Mouse (Mus musculus): ENCODE measurements around the gene Mrpl20. TPM values are rescaled to one million over a fixed set of nuclear protein-coding genes. Genes with fewer than 3 reads are reported as not detected.

The Mrpl20 gene
- 16.8 and 21.1 TPM in 2 replicates for polyA plus RNA-seq (2012)

DNA sequence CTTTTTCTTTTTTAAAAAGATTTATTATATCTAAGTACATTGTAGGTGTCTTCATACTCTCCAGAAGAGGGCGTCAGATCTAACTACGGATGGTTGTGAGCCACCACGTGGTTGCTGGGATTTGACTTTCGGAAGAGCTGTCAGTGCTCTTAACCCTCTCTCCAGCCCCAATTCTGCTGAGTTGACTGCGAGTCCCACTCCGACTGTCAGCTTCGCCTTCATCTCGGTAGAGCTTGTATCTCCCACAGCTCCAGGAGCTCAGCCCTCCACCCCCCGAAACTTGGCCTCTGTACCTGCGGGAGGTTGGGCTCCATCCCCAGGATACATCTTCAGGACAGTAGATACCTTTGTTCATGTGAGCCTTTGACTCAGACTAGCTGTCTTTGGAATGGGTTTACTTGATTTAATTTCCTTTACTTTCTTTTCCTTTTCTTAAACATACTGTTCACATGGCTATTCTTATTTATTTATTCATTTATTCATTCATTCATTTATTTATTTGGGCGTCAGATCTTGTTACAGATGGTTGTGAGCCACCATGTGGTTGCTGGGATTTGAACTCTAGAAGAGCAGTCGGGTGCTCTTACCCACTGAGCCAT lies at the start of gene Mrpl20:
Gene Mrpl20, plus strand, starts transcription at position 138 of the 599 bp plus-strand sequence.

DNA sequence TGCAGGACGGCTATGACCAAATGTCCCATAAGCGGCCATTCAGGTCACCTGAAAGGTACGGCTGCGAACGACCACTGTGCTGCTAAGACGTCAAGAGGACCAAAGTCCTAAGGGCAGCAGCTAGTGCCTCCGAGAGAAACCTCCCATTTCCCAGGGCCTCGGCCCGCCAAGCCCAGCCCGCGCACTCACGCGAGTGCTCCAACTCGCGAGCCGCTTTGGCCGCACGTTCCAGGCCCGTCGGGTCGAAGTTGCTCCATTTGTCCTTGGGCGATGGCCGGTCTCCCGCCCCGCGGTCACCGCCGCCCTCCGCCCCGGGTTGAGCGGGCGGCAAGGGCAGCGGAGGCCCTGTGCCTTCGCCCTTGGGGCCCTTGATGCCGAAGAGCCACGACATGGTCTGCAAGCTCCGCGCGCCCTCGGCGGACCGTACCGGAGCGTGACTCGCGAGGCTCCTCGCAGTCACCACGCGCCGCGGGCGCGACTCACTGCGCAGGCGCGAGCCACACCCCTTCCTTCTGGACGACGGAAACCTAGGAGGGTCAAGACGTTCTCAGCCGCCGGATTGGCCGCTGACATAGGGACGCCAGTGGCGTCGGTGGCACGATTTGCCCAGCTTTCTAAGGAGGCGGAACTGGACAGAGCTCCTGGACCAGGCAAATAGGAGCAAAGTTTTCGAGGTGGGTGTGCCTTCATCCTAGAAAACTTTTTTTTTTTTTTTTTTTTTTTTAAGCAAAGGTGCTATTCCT lies 41.9 kb upstream of the Mrpl20 start, which contains the start of gene Atad3a:
Gene Atad3a, minus strand, starts transcription at position 481 of the 743 bp plus-strand sequence.

DNA sequence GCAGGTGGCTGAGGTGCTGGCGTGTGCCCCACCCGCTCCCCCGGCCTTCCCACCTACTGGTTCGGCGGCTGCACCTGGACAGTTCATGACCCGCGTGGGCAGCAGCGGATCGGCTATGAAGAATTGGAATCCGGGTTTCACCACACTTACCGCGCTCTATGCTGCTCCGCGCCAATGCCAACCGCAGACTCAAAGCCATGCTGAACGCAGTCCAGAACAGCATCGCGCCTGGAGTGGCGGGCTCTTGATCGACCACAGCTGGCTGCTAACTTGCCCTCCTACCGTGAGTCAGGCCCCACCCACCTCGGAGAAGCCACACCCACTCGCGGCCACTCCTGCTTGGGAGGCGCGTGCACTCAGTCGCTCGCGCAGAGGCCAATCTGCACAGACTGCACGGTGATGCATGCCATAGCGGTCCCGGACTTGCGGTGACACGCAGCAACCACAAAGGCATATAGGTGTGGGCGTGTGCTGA lies 28.4 kb upstream of the Mrpl20 start, which contains the start of gene Vwa1:
Gene Vwa1, minus strand, starts transcription at position 419 of the 475 bp plus-strand sequence.

DNA sequence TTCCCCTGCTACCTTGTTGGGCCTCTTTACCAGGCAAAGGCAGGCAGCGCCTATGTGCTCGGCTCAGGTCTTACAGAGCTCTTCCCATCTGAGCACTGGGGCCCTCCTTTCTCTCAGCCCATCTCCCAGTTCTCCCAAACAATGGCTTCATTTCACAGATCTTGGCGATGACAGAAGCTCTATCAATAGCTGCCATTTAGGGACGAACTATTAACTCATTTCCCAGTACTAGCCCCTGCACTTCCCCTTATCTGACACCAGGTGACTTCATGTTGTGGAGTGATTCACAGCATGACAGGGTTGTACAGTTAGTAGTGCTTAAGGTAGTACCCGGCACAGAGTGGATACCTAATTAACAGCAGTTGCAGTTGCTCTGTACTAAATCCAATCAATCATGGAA lies 16.9 kb upstream of the Mrpl20 start, which contains the start of gene Tmem88b:
Gene Tmem88b, minus strand, starts transcription at position 56 of the 400 bp plus-strand sequence.

DNA sequence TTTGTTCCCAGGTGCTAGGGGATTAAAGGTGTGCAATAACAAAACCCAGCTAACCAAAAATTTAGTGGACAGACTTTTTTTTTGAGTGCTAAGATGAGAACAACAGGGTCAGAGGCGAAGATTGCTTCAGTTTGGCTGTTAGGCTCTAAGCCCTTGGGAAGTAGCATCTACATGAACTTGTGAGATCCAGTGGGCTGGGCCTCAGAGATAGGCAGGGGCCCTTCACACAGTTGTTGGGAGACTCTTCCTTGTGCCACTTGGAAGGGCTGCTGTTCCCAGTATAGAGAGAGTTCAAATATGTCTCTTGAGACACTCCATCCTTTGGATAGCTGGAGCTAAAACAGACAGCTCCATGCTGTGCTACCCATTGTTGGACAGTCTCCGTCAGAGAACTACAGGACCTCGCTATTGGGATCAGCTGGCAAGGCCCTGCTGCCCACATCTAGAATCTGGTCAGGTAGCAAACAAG lies 12.6 kb upstream of the Mrpl20 start, which contains the start of gene Ankrd65:
Gene Ankrd65, plus strand, starts transcription at position 419 of the 469 bp plus-strand sequence.

DNA sequence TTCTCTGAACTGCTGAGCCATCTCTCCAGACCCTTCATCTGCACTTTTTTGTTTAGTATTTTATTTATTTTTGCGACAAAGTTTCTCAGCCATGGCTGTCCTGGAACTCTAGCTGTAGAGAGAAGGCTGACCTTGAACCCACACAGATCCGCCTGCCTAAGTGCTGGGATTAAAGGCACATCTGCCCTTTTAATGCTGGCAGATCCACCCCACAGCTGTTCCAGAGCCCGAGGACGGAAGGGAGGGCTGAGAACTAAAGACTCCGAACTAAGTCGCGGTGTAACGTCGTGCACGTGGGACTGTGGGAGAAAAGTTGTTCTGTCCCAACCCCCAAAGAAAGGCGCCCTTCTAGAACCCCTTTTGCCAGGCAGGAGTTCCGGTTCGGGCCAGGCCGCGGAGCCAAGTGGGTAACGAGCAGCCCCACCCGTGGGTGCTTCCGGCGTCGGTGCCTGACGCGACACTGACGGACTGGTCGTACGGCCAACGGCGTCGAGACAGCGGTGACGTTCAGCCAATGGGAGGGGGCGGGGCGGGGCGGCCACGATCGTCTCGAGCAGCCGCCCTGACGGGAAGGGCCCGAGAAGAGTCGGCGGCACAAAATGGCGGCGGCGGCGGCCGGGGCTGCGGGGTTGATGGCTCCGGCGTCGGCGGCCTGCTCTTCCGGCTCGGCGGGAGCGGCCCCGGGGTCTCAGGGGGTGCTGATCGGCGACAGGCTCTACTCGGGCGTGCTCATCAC lies 9.4 kb downstream of the Mrpl20 start, which contains the start of gene Ccnl2:
Gene Ccnl2, plus strand, starts transcription at position 561 of the 736 bp plus-strand sequence.

DNA sequence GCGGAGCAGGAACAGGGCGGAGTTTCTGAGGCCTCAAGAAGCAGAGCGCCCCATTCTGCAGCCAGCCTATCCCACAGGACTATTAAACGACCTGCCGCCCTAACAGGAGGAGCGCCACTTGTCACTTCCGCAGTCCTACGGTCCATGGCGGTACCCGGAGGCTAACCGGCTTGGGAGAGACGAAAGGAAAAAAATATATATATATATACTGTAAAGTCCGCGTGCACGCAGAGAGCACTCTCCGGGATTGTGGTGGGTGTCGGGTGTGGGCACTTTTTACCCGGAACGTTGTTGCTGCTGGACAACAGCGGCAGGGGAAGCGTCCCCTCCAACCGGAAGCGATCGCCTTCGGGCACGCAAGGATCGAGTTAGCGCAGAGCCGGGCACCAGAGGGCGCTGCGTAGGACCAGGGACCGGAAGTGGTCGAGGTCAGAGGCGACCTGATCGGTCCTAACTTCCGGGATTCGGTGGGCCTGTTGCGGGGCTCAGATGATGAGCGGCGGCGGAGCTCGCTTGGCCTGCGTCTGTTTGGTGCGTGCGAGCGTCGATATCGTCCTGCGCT lies 28.6 kb downstream of the Mrpl20 start, which contains the start of gene Aurkaip1:
Gene Aurkaip1, plus strand, starts transcription at position 68 of the 562 bp plus-strand sequence.

DNA sequence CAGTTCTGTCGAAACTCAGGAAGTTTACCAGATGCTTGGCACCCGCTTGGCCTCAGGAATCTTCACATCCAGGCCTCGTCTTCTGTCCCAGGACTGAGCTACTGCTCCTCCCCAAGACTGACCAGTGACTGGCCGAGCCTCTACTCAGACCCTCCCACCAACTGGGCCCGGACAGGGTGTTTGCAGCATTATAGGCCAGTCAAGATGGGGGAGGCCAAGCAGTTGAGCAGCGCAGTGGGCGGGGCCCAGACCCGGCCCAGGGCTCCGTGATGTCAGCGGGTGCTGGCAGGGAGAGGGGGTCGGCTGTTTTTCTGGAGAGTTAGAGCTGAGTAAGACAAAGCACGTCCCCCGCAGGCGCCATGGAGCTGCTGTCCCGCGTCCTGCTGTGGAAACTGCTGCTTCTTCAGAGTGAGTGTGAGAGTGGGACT lies 36.8 kb downstream of the Mrpl20 start, which contains the start of gene Mxra8:
Gene Mxra8, plus strand, starts transcription at position 198 of the 428 bp plus-strand sequence.

DNA sequence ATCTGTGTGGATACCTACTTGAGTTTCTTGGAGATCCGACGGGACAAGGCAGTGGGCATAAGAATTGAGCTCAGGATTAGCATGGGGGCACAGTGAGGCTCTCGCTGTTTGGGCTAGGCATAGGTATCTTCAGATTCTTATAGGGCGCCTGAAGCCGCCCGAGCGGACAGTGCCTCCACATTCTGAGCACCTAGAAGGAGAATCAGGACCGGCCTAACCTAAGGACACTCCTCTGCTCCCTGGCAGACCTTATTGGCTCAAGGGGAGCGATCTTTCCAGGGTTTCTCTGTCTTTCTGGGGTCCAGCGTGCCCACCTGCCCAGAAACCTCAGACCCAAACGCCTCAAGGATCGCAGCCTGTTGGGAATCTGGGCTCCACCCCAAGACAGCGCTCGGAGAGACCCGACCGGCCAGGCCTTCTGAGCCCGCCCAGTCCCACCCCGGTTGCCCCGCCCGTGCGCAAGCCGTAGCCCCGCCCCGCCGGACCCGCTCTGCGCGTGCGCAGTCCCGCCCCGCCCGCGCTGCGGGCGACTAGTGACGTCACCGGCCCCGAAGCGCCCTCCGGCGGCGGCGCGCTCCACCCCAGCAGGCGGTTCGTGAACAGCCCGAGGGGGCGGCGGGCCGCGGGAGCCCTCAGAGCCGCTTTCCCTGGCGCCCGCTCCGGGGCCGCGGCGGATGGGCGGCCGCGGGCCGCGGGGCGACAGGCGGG lies 44.3 kb downstream of the Mrpl20 start, which contains the start of gene Dvl1:
Gene Dvl1, plus strand, starts transcription at position 532 of the 708 bp plus-strand sequence.

Other genes starting within 250 kb of the Mrpl20 start
- 86.0 and 90.5 TPM in 2 replicates for gene Nadk, start 240.5 kb upstream of the Mrpl20 start, polyA plus RNA-seq (2012)
- 1.4 and 1.5 TPM in 2 replicates for gene Slc35e2, start 201.5 kb upstream of the Mrpl20 start, polyA plus RNA-seq (2012)
- gene Cdk11b, start 178.0 kb upstream of the Mrpl20 start, polyA plus RNA-seq (2012) = 99.3 and 148 TPM in 2 replicates
- gene Gm10563, start 157.5 kb upstream of the Mrpl20 start, polyA plus RNA-seq (2012) = not detected in 2 replicates
- gene Mmp23, start 149.5 kb upstream of the Mrpl20 start, polyA plus RNA-seq (2012) = 1.5 TPM in 2 replicates
- 55.6 and 61.6 TPM in 2 replicates for gene Mib2, start 133.7 kb upstream of the Mrpl20 start, polyA plus RNA-seq (2012)
- gene Fndc10, start 108.5 kb upstream of the Mrpl20 start, polyA plus RNA-seq (2012) = 5.3 and 7.8 TPM in 2 replicates
- 48.9 and 53.6 TPM in 2 replicates for gene Ssu72, start 98.1 kb upstream of the Mrpl20 start, polyA plus RNA-seq (2012)
- 0.53 and 1.3 TPM in 2 replicates for gene Tmem240, start 68.1 kb upstream of the Mrpl20 start, polyA plus RNA-seq (2012)
- 56.6 and 80.5 TPM in 2 replicates for gene Atad3a, start 41.8 kb upstream of the Mrpl20 start, polyA plus RNA-seq (2012)
- 0.02 and 0.09 TPM in 2 replicates for gene Vwa1, start 28.2 kb upstream of the Mrpl20 start, polyA plus RNA-seq (2012)
- not detected in 2 replicates for gene Tmem88b, start 17.0 kb upstream of the Mrpl20 start, polyA plus RNA-seq (2012)
- 0.04 TPM in 1 of 2 replicates, not detected in the other for gene Ankrd65, start 12.4 kb upstream of the Mrpl20 start, polyA plus RNA-seq (2012)
- gene Ccnl2, start 9.6 kb downstream of the Mrpl20 start, polyA plus RNA-seq (2012) = 31.6 and 49.6 TPM in 2 replicates
- 234 and 261 TPM in 2 replicates for gene Aurkaip1, start 28.4 kb downstream of the Mrpl20 start, polyA plus RNA-seq (2012)
- 0.96 TPM in 1 of 2 replicates, not detected in the other for gene Mxra8, start 36.8 kb downstream of the Mrpl20 start, polyA plus RNA-seq (2012)
- 103 and 130 TPM in 2 replicates for gene Dvl1, start 44.5 kb downstream of the Mrpl20 start, polyA plus RNA-seq (2012)
- 0.14 and 0.22 TPM in 2 replicates for gene Tas1r3, start 60.5 kb downstream of the Mrpl20 start, polyA plus RNA-seq (2012)
- 2.0 and 2.1 TPM in 2 replicates for gene Cptp, start 66.6 kb downstream of the Mrpl20 start, polyA plus RNA-seq (2012)
- 14.7 and 15.3 TPM in 2 replicates for gene Ints11, start 66.7 kb downstream of the Mrpl20 start, polyA plus RNA-seq (2012)
- 177 and 183 TPM in 2 replicates for gene Pusl1, start 88.9 kb downstream of the Mrpl20 start, polyA plus RNA-seq (2012)
- 39.0 and 51.7 TPM in 2 replicates for gene Acap3, start 88.9 kb downstream of the Mrpl20 start, polyA plus RNA-seq (2012)
- gene Ube2j2, start 141.0 kb downstream of the Mrpl20 start, polyA plus RNA-seq (2012) = 133 and 159 TPM in 2 replicates
- gene C1qtnf12, start 159.4 kb downstream of the Mrpl20 start, polyA plus RNA-seq (2012) = 287 and 293 TPM in 2 replicates
- gene B3galt6, start 189.8 kb downstream of the Mrpl20 start, polyA plus RNA-seq (2012) = 4.0 and 5.1 TPM in 2 replicates
- 50.9 and 58.4 TPM in 2 replicates for gene Sdf4, start 190.0 kb downstream of the Mrpl20 start, polyA plus RNA-seq (2012)
- 0.81 and 2.3 TPM in 2 replicates for gene Tnfrsf4, start 211.0 kb downstream of the Mrpl20 start, polyA plus RNA-seq (2012)
- 4.2 and 7.2 TPM in 2 replicates for gene Tnfrsf18, start 223.3 kb downstream of the Mrpl20 start, polyA plus RNA-seq (2012)

All from megakaryocyte-erythroid progenitor cell, adult 5 weeks (primary cell).